Mouse (Mus musculus): Measurements from ENCODE around the gene Mitf.

DNA sequence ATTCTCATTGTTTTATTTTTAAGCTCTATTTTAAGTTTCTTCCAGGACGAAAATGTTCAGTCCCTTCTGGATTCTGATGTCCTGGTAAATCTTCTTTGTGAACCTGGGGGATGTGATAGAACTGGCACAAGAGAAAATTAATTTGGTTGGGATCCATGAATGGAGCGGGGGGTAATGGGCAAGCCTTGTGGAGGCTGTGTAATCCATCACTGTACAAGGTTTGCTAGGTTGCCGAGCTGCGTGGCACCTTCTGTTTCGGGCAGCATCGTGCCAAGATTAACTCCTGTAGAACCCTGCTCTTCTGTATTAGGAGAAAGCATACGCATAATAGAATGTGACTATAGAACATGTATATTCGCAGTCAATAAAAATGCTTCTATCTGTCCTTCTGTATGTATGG lies 76.1 kb downstream of the Mitf start:
- TF ChIP-seq CTCF (IDR thresholded peaks at IDR 0.05; ENCODE audit: low read depth, low read length) (no peak), GATA1 (IDR thresholded peaks at IDR 0.05; ENCODE audit: borderline replicate concordance, low read length) (no peak)
